Mouse (Mus musculus) midbrain, postnatal 0 days (tissue): ENCODE results near the gene Klk1b1. TPM values are rescaled to one million over a fixed set of nuclear protein-coding genes. Genes with fewer than 3 reads are reported as not detected.

ENCODE experiments used
- ATAC-seq: fragments of 200-750 bp; cut with Nextera tagmentation; 2 replicates; pipeline ENCODE4 v1.8.0; 2017; ENCODE audit warnings: moderate number of reproducible peaks, mild to moderate bottlenecking, moderate TSS enrichment, moderate library complexity; ENCODE audit not compliant: low FRiP score
- DNase-seq: peaks from one replicate; pipeline ENCODE4 v3.0.0-alpha.2; 2015; ENCODE audit warnings: low spot score
- H3K27ac ChIP-seq: fragments of 300-500 bp; sonication (generic); 2 replicates; pipeline ENCODE4 v1.5.1; 2014; ENCODE audit warnings: low read depth, mild to moderate bottlenecking, low read length, mixed read lengths
- H3K27me3 ChIP-seq: fragments of 300-500 bp; sonication (generic); 2 replicates; pipeline ENCODE4 v1.6.1; 2014; ENCODE audit warnings: low read length, control low read depth, mixed read lengths; ENCODE audit not compliant: insufficient read depth
- H3K36me3 ChIP-seq: fragments of 300-500 bp; sonication (generic); 2 replicates; pipeline ENCODE4 v1.6.1; 2014; ENCODE audit warnings: low read length, control low read depth, mixed read lengths; ENCODE audit not compliant: insufficient read depth
- H3K4me1 ChIP-seq: fragments of 300-500 bp; sonication (generic); 2 replicates; pipeline ENCODE4 v1.6.1; 2014; ENCODE audit warnings: mild to moderate bottlenecking, control low read depth, antibody characterized with exemption, low read length, mixed read lengths; ENCODE audit not compliant: insufficient read depth
- H3K4me2 ChIP-seq: fragments of 300-500 bp; sonication (generic); 2 replicates; pipeline ENCODE4 v1.6.1; 2014; ENCODE audit warnings: low read depth, mild to moderate bottlenecking, low read length, mixed read lengths; ENCODE audit not compliant: poor library complexity, severe bottlenecking
- H3K4me3 ChIP-seq: fragments of 300-500 bp; sonication (generic); 2 replicates; pipeline ENCODE4 v1.5.1; 2014; ENCODE audit warnings: low read depth, mild to moderate bottlenecking, low read length, moderate library complexity
- H3K9ac ChIP-seq: fragments of 300-500 bp; sonication (generic); replicated peaks from 2 replicates; pipeline ENCODE4 v1.6.1; 2014; ENCODE audit warnings: mild to moderate bottlenecking, low read length, moderate library complexity, mixed read lengths; ENCODE audit not compliant: poor library complexity, severe bottlenecking
- H3K9me3 ChIP-seq: fragments of 300-500 bp; sonication (generic); 2 replicates; pipeline ENCODE4 v1.6.1; 2016; ENCODE audit warnings: low read length, control low read depth
- CTCF ChIP-seq: IDR thresholded peaks from 2 replicates; pipeline ENCODE4 v1.5.1; 2016; ENCODE audit warnings: antibody characterized with exemption, mild to moderate bottlenecking
- WGBS: fragments of 180-500 bp; shearing (Covaris S2); extraction: QIAGEN DNeasy Blood & Tissue Kit; methylation state at CpG from one replicate; pipeline ENCODE4 v1.1.7; 2014; 5-methylcytosine and 5-hydroxymethylcytosine counted together
- polyA plus RNA-seq: library from polyadenylated mRNA; unstranded; fragments of >200 nt; fragmentation: Nextera tagmentation; extraction: Ambion mirVana; gene quantifications from 2 replicates; pipeline ENCODE4 v1.2.1, GENCODE M21; 2015
- total RNA-seq: library from RNA; depleted of rRNA; stranded (reverse); fragments of >200 nt; gene quantifications from 2 replicates; pipeline ENCODE4 v1.2.3, GENCODE M21; 2014; rRNA removed

Gene Klk1b1
- total and polyA plus RNA-seq, 2 experiments from 2014 or later: not detected

DNA sequence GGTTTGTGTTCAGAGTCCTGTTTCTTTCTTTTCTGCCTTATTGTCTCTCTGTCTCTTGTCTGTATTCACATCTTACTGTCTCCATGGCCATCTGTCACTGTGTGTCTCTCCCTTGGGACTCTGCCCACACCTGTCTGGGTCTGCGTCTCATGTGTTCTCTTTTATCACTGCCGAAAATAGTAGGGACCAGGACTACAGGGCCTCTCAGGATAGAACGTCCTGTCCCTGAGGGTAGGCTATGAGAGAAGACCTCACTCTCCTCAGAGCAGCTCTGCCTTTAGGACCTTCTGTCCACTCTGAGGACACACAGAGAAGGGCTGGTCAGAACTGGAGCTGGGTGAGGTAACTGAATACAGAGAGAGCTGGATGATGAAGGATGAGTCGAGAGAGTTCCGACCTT lies 48.5 kb downstream of the Klk1b1 start:
- DNase-seq (no peak), ATAC-seq (no peak)
- 86% methylated on average over 5 of the region's 5 CpGs for WGBS
- Histone ChIP-seq H3K4me3 (no peak overlapping the region), H3K4me1 (no peaks in the 10 kb centered on the region), H3K27me3 (no peaks in the 10 kb centered on the region), H3K4me2 (no peak overlapping the region), H3K9ac (no peak overlapping the region), H3K27ac (no peak overlapping the region), H3K36me3 (no peaks in the 10 kb centered on the region), H3K9me3 (no peaks in the 10 kb centered on the region)
- TF ChIP-seq CTCF: no peak

Other genes with a start within 250 kb of the Klk1b1 start
- gene Klk12, start 197.9 kb upstream of the Klk1b1 start, total RNA-seq: not detected in 2 replicates
- not detected in 2 replicates for gene Klk12, start 197.9 kb upstream of the Klk1b1 start, polyA plus RNA-seq
- 0.19 TPM in 1 of 2 replicates, not detected in the other for gene Klk11, start 192.1 kb upstream of the Klk1b1 start, total RNA-seq
- not detected in 2 replicates for gene Klk11, start 192.1 kb upstream of the Klk1b1 start, polyA plus RNA-seq
- 0.66 TPM in 1 of 2 replicates, not detected in the other for gene Klk10, start 185.7 kb upstream of the Klk1b1 start, total RNA-seq
- gene Klk10, start 185.7 kb upstream of the Klk1b1 start, polyA plus RNA-seq: 0.28 TPM in 1 of 2 replicates, not detected in the other
- gene Klk9, start 174.9 kb upstream of the Klk1b1 start, total RNA-seq: not detected in 2 replicates
- 0.15 TPM in 1 of 2 replicates, not detected in the other for gene Klk9, start 174.9 kb upstream of the Klk1b1 start, polyA plus RNA-seq
- 6.7 and 9.5 TPM in 2 replicates for gene Klk8, start 169.2 kb upstream of the Klk1b1 start, total RNA-seq
- gene Klk8, start 169.2 kb upstream of the Klk1b1 start, polyA plus RNA-seq: 7.4 and 12.0 TPM in 2 replicates
- 0.14 and 0.16 TPM in 2 replicates for gene Klk7, start 155.5 kb upstream of the Klk1b1 start, total RNA-seq
- gene Klk7, start 155.5 kb upstream of the Klk1b1 start, polyA plus RNA-seq: 0.15 and 0.16 TPM in 2 replicates
- not detected in 2 replicates for gene Klk6, start 142.3 kb upstream of the Klk1b1 start, total RNA-seq
- gene Klk6, start 142.3 kb upstream of the Klk1b1 start, polyA plus RNA-seq: not detected in 2 replicates
- gene Klk5, start 124.8 kb upstream of the Klk1b1 start, total RNA-seq: not detected in 2 replicates
- gene Klk5, start 124.8 kb upstream of the Klk1b1 start, polyA plus RNA-seq: not detected in 2 replicates
- gene Klk4, start 85.6 kb upstream of the Klk1b1 start, total RNA-seq: 0.16 TPM in 1 of 2 replicates, not detected in the other
- not detected in 2 replicates for gene Klk4, start 85.6 kb upstream of the Klk1b1 start, polyA plus RNA-seq
- not detected in 2 replicates for gene Klk15, start 33.0 kb upstream of the Klk1b1 start, total RNA-seq
- gene Klk15, start 33.0 kb upstream of the Klk1b1 start, polyA plus RNA-seq: not detected in 2 replicates
- gene Klk1b8, start 16.1 kb upstream of the Klk1b1 start, total RNA-seq: not detected in 2 replicates
- gene Klk1b8, start 16.1 kb upstream of the Klk1b1 start, polyA plus RNA-seq: not detected in 2 replicates
- gene Klk1b9, start 9.3 kb downstream of the Klk1b1 start, total RNA-seq: not detected in 2 replicates
- not detected in 2 replicates for gene Klk1b9, start 9.3 kb downstream of the Klk1b1 start, polyA plus RNA-seq
- gene Klk1b11, start 29.1 kb downstream of the Klk1b1 start, total RNA-seq: not detected in 2 replicates
- not detected in 2 replicates for gene Klk1b11, start 29.1 kb downstream of the Klk1b1 start, polyA plus RNA-seq
- not detected in 2 replicates for gene Klk1b26, start 45.4 kb downstream of the Klk1b1 start, total RNA-seq
- gene Klk1b26, start 45.4 kb downstream of the Klk1b1 start, polyA plus RNA-seq: not detected in 2 replicates
- gene Klk1b27, start 85.5 kb downstream of the Klk1b1 start, total RNA-seq: not detected in 2 replicates
- gene Klk1b27, start 85.5 kb downstream of the Klk1b1 start, polyA plus RNA-seq: not detected in 2 replicates
- gene Klk1b21, start 135.6 kb downstream of the Klk1b1 start, total RNA-seq: not detected in 2 replicates
- not detected in 2 replicates for gene Klk1b21, start 135.6 kb downstream of the Klk1b1 start, polyA plus RNA-seq
- gene Klk1b22, start 145.9 kb downstream of the Klk1b1 start, total RNA-seq: not detected in 2 replicates
- not detected in 2 replicates for gene Klk1b22, start 145.9 kb downstream of the Klk1b1 start, polyA plus RNA-seq
- not detected in 2 replicates for gene Klk1b16, start 170.0 kb downstream of the Klk1b1 start, total RNA-seq
- not detected in 2 replicates for gene Klk1b16, start 170.0 kb downstream of the Klk1b1 start, polyA plus RNA-seq
- gene Klk1b24, start 221.5 kb downstream of the Klk1b1 start, total RNA-seq: not detected in 2 replicates
- gene Klk1b24, start 221.5 kb downstream of the Klk1b1 start, polyA plus RNA-seq: not detected in 2 replicates
- not detected in 2 replicates for gene Klk1b3, start 231.4 kb downstream of the Klk1b1 start, total RNA-seq
- not detected in 2 replicates for gene Klk1b3, start 231.4 kb downstream of the Klk1b1 start, polyA plus RNA-seq
- not detected in 2 replicates for gene Klk1b4, start 240.7 kb downstream of the Klk1b1 start, total RNA-seq
- not detected in 2 replicates for gene Klk1b4, start 240.7 kb downstream of the Klk1b1 start, polyA plus RNA-seq
- not detected in 2 replicates for gene Klk1b5, start 249.2 kb downstream of the Klk1b1 start, total RNA-seq
- gene Klk1b5, start 249.2 kb downstream of the Klk1b1 start, polyA plus RNA-seq: not detected in 2 replicates